23 mouse cellular contexts compared by ENCODE assay signal in the genomic region with DNA sequence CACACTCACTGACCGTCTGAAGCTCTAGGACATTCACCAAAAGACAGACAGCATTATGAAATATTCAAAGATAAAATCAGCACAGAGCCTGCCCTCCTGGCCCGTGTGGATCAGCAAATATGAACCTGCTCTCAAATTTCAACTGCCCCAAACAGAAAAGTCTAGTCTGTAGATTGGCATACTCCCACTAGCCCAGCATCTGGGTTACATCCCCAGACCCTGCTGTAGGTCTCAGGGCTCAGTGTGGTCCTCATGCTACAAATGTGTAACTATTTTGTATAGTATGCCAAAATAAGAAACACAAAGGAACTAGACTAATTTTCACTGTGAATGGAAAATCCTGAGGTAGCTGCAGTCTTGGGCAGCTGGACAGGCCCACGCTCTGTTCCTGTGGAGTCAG. TPM values are rescaled to one million over a fixed set of nuclear protein-coding genes. Genes with fewer than 3 reads are reported as not detected.
DNase-seq lines count a peak whose midpoint lies in the region; ATAC-seq and TF ChIP-seq lines count a peak whose summit lies in the region.
"Had no signal": no experiment of that assay in that cellular context is flagged by ENCODE, and none has a peak within 500 bp of the region (broad histone marks: within the 10 kb centered on the region; RNA-seq: fewer than 3 reads in every experiment).

No protein-coding gene starts in this region.

- 0 out of 2 replicates have a peak, but pooled peaks cover 4% of the 10 kb centered on the region for H3K4me1 ChIP-seq in heart, embryonic 12.5 days (replicated peaks)
- H3K4me1 ChIP-seq in kidney, embryonic 15.5 days = no peaks in the 10 kb centered on the region
- no peaks in the 10 kb centered on the region for H3K4me1 ChIP-seq in kidney, embryonic 16.5 days (ENCODE audit: insufficient read depth, low read length)
- H3K4me1 ChIP-seq in lung, postnatal 0 days (ENCODE audit: insufficient read depth, low read depth, low read length) = no peaks in the 10 kb centered on the region

- TF ChIP-seq CTCF in lung, postnatal 0 days (IDR thresholded peaks at IDR 0.05) = no peak

- peak; percentile 77 for DNase-seq in heart, adult 11 months
- DNase-seq in kidney, adult 18-20 months = no peak
- no peak for DNase-seq in kidney, postnatal 25 days
- no peak for DNase-seq in lung, postnatal 0 days (ENCODE audit: low spot score)
- DNase-seq in lung, adult 18-20 months = no peak
- DNase-seq: adrenal gland, adult 2 months; adrenal gland, adult 8-10 months; adrenal gland, postnatal 10 days; adrenal gland, postnatal 14 days; adrenal gland, postnatal 25 days; adrenal gland, postnatal 36 days; B cell, adult 2 months; cerebellum, adult 11 months; cerebellum, adult 11-12 months had no signal

- WGBS in heart, embryonic 12.5 days = 81% methylated on average over 3 of the region's 3 CpGs
- 67% methylated on average over 3 of the region's 3 CpGs for WGBS in kidney, embryonic 15.5 days
- 67% methylated on average over 3 of the region's 3 CpGs for WGBS in kidney, embryonic 16.5 days
- WGBS in lung, postnatal 0 days = 58% methylated on average over 3 of the region's 3 CpGs

- no peak overlapping the region for H3K27ac ChIP-seq in heart, embryonic 12.5 days (ENCODE audit: poor library complexity, severe bottlenecking)
- H3K27ac ChIP-seq in kidney, embryonic 15.5 days = peak overlapping the region; percentile 37; the same call in 1 of the 2 replicates
- H3K27ac ChIP-seq in kidney, embryonic 16.5 days (ENCODE audit: low read length) = no peak overlapping the region
- H3K27ac ChIP-seq in lung, postnatal 0 days (ENCODE audit: low read length) = no peak overlapping the region

- no peak for TF ChIP-seq EP300 in lung, postnatal 0 days (IDR thresholded peaks at IDR 0.05)

- H3K27me3 ChIP-seq in heart, embryonic 12.5 days (replicated peaks) = no peaks in the 10 kb centered on the region
- H3K27me3 ChIP-seq in kidney, embryonic 15.5 days = no peaks in the 10 kb centered on the region
- no peaks in the 10 kb centered on the region for H3K27me3 ChIP-seq in kidney, embryonic 16.5 days (ENCODE audit: insufficient read depth, low read length)
- H3K27me3 ChIP-seq in lung, postnatal 0 days (replicated peaks; ENCODE audit: insufficient read depth, low read length) = no peaks in the 10 kb centered on the region
- H3K27me3 ChIP-seq: CH12.LX, Patski had no signal

- H3K9me3 ChIP-seq in heart, embryonic 12.5 days (replicated peaks) = peaks cover 6% of the 10 kb centered on the region; the same call in 1 of the 2 replicates
- H3K9me3 ChIP-seq in kidney, embryonic 15.5 days (replicated peaks) = no peaks in the 10 kb centered on the region
- no peaks in the 10 kb centered on the region for H3K9me3 ChIP-seq in kidney, embryonic 16.5 days (ENCODE audit: low read length)
- H3K9me3 ChIP-seq in lung, postnatal 0 days (ENCODE audit: low read length) = no peaks in the 10 kb centered on the region

- no peak overlapping the region for H3K4me3 ChIP-seq in heart, embryonic 12.5 days
- H3K4me3 ChIP-seq in kidney, embryonic 15.5 days (replicated peaks) = no peak overlapping the region
- H3K4me3 ChIP-seq in kidney, embryonic 16.5 days (ENCODE audit: low read length) = no peak overlapping the region
- no peak overlapping the region for H3K4me3 ChIP-seq in lung, postnatal 0 days (ENCODE audit: low read depth, low read length)

- H3K4me2 ChIP-seq in heart, embryonic 12.5 days = no peak overlapping the region
- no peak overlapping the region for H3K4me2 ChIP-seq in kidney, embryonic 15.5 days
- no peak overlapping the region for H3K4me2 ChIP-seq in kidney, embryonic 16.5 days (replicated peaks; ENCODE audit: low read depth, low read length)
- H3K4me2 ChIP-seq in lung, postnatal 0 days (replicated peaks; ENCODE audit: low read depth, low read length) = no peak overlapping the region

- H3K9ac ChIP-seq in heart, embryonic 12.5 days = no peak overlapping the region
- H3K9ac ChIP-seq in kidney, embryonic 15.5 days = no peak overlapping the region
- no peak overlapping the region for H3K9ac ChIP-seq in kidney, embryonic 16.5 days (replicated peaks; ENCODE audit: low read length)
- H3K9ac ChIP-seq in lung, postnatal 0 days (replicated peaks; ENCODE audit: low read depth) = no peak overlapping the region

- no peak for ATAC-seq in heart, embryonic 12.5 days (ENCODE audit: insufficient number of reproducible peaks, low FRiP score)
- ATAC-seq in kidney, embryonic 15.5 days (replicated peaks; ENCODE audit: low FRiP score) = no peak
- ATAC-seq in kidney, embryonic 16.5 days (ENCODE audit: low FRiP score, low TSS enrichment) = peak; percentile 54; the same call in 1 of the 2 replicates
- peak; percentile 28; the same call in 1 of the 2 replicates for ATAC-seq in lung, postnatal 0 days
- ATAC-seq: activated CD4-positive, CD25-positive, alpha-beta regulatory T cell, adult 4 months; CD4-positive, CD25-positive, alpha-beta regulatory T cell, adult 4 months; Patski had no signal

- no peaks in the 10 kb centered on the region for H3K36me3 ChIP-seq in heart, embryonic 12.5 days
- no peaks in the 10 kb centered on the region for H3K36me3 ChIP-seq in kidney, embryonic 15.5 days
- H3K36me3 ChIP-seq in kidney, embryonic 16.5 days (ENCODE audit: insufficient read depth, low read length) = no peaks in the 10 kb centered on the region
- no peaks in the 10 kb centered on the region for H3K36me3 ChIP-seq in lung, postnatal 0 days (ENCODE audit: insufficient read depth, low read length)
- H3K36me3 ChIP-seq: G1E had no signal

RNA-seq across cellular contexts. Expression of gene Enpep, which starts 37.0 kb away (rescaled TPM):
- polyA plus RNA-seq in heart, embryonic 12.5 days (2016; fragmentation: Nextera tagmentation; extraction: Ambion mirVana) = 14.6 and 15.5 TPM in 2 replicates
- polyA plus RNA-seq in kidney, embryonic 15.5 days (2015; fragmentation: Nextera tagmentation; extraction: Ambion mirVana) = 82.5 and 82.7 TPM in 2 replicates
- polyA plus RNA-seq in kidney, embryonic 16.5 days (2015; fragmentation: Nextera tagmentation; extraction: Ambion mirVana) = 116 and 117 TPM in 2 replicates
- 106 and 118 TPM in 2 replicates for polyA plus RNA-seq in lung, postnatal 0 days (2015; fragmentation: Nextera tagmentation; extraction: Ambion mirVana)
- polyA plus RNA-seq: activated CD4-positive, CD25-positive, alpha-beta regulatory T cell, adult 4 months; C2C12; G1E had no signal

Comparison
In these comparisons a context has a peak if more than half of its experiments do, and no peak if none do; other contexts are left out.
1. ATAC-seq: peak in kidney, embryonic 16.5 days (single experiment) and lung, postnatal 0 days (single experiment); none in heart, embryonic 12.5 days (single experiment) and kidney, embryonic 15.5 days (single experiment).